Mouse (Mus musculus) cerebellum, postnatal 25 days (tissue): ENCODE data around the gene Fbxw11.

ENCODE experiments used
- DNase-seq, 2 experiments: peaks; one replicate each; pipeline ENCODE4 v3.0.0; 2021; ENCODE audit warnings: mixed read lengths in 2 of 2

The Fbxw11 gene

GRCm38 (mm10) chr11:32625677-32626076 is 16.8 kb upstream of the Fbxw11 start:
- DNase-seq, result peak; percentile 79 to 87

- DNase-seq, result no peak
Observed at GRCm38 (mm10) chr11:32626079-32626478, 16.4 kb upstream of the Fbxw11 start.

- peak; percentile 55 to 62 for DNase-seq
Observed at GRCm38 (mm10) chr11:32627900-32628299, 14.6 kb upstream of the Fbxw11 start.

- no peak for DNase-seq
Observed at GRCm38 (mm10) chr11:32629713-32630211, 12.8 kb upstream of the Fbxw11 start.

- DNase-seq, result no peak
Observed at GRCm38 (mm10) chr11:32632671-32633070, 9.9 kb upstream of the Fbxw11 start.

- DNase-seq, result no peak
Observed at GRCm38 (mm10) chr11:32633542-32633941, 9.0 kb upstream of the Fbxw11 start.

GRCm38 (mm10) chr11:32634143-32634542 is 8.4 kb upstream of the Fbxw11 start:
- no peak for DNase-seq

GRCm38 (mm10) chr11:32634842-32635241 is 7.7 kb upstream of the Fbxw11 start:
- DNase-seq, result no peak

GRCm38 (mm10) chr11:32636275-32636674 is 6.2 kb upstream of the Fbxw11 start:
- no peak for DNase-seq

- DNase-seq, result no peak
Observed at GRCm38 (mm10) chr11:32638521-32639255, 3.8 kb upstream of the Fbxw11 start.

- no peak for DNase-seq
Observed at GRCm38 (mm10) chr11:32640617-32641016, 1.9 kb upstream of the Fbxw11 start.

- DNase-seq, result peak in 1 of 2 experiments; percentile 80
Observed at GRCm38 (mm10) chr11:32642899-32643886, 669 bp downstream of the Fbxw11 start.

- no peak for DNase-seq
Observed at GRCm38 (mm10) chr11:32644010-32644409, 1.5 kb downstream of the Fbxw11 start.

- DNase-seq, result no peak
Observed at GRCm38 (mm10) chr11:32647265-32647664, 4.7 kb downstream of the Fbxw11 start.

- DNase-seq, result no peak
Observed at GRCm38 (mm10) chr11:32650236-32650749, 7.8 kb downstream of the Fbxw11 start.

GRCm38 (mm10) chr11:32650893-32651590 is 8.5 kb downstream of the Fbxw11 start:
- no peak for DNase-seq

GRCm38 (mm10) chr11:32651723-32652122 is 9.2 kb downstream of the Fbxw11 start:
- DNase-seq, result no peak

GRCm38 (mm10) chr11:32662082-32662656 is 19.6 kb downstream of the Fbxw11 start:
- peak in 1 of 2 experiments; percentile 56 for DNase-seq

GRCm38 (mm10) chr11:32665639-32666038 is 23.1 kb downstream of the Fbxw11 start:
- no peak for DNase-seq

- DNase-seq, result peak; percentile 72 to 77
Observed at GRCm38 (mm10) chr11:32666983-32667382, 24.5 kb downstream of the Fbxw11 start.

- no peak for DNase-seq
Observed at GRCm38 (mm10) chr11:32671480-32671879, 29.0 kb downstream of the Fbxw11 start.

- peak in 1 of 2 experiments; percentile 49 for DNase-seq
Observed at GRCm38 (mm10) chr11:32676777-32677176, 34.3 kb downstream of the Fbxw11 start.
